Mouse (Mus musculus) colon, adult 2 months (tissue): ENCODE data around the gene Abcb1a. TPM values are rescaled to one million over a fixed set of nuclear protein-coding genes. Genes with fewer than 3 reads are reported as not detected.

ENCODE experiments used
- polyA plus RNA-seq: library from polyadenylated mRNA; depleted of rRNA; stranded (reverse); fragments of >200 nt; gene quantifications from 2 replicates; pipeline ENCODE4 v1.2.3, GENCODE M21; 2012; rRNA removed

Gene Abcb1a
- 87.4 and 99.8 TPM in 2 replicates for polyA plus RNA-seq

DNA sequence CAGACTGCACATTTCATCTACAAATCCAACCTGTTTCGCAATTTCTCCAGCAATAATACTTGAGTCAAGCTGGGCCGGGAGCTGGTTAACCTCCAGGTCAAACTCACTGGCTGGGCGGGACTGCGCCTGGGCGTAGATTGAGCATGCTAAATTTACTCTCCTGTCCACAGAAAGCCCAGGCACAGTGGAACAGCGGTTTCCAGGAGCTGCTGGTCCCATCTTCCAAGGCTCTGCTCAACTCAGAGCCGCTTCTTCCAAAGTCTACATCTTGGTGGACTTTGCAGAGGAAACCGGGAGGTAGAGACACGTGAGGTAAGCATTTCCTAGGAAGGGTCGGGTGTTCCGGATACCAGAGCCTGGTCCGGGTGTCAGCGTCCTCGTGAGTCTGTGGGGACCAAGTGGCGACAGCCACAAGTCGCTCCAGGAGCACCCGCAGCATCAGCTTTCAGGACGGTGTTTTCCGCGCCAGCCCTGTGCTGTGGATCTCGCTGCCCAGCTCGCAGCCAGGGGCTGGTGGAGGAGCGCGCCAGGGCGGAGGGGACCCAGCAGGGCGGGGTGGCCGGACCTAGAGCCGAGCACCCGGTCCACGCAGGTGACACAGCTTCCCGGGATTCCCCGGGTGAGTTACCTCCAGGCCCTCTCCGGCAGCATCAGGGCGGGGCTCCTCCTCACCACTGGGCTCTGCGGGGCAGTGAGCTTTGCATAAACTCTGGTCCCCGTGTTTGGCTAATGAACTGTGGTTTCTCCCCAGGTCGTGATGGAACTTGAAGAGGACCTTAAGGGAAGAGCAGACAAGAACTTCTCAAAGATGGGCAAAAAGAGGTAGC lies at the start of gene Abcb1a:
Gene Abcb1a (plus strand): TSS at position 167 of the 827 bp plus-strand sequence.

DNA sequence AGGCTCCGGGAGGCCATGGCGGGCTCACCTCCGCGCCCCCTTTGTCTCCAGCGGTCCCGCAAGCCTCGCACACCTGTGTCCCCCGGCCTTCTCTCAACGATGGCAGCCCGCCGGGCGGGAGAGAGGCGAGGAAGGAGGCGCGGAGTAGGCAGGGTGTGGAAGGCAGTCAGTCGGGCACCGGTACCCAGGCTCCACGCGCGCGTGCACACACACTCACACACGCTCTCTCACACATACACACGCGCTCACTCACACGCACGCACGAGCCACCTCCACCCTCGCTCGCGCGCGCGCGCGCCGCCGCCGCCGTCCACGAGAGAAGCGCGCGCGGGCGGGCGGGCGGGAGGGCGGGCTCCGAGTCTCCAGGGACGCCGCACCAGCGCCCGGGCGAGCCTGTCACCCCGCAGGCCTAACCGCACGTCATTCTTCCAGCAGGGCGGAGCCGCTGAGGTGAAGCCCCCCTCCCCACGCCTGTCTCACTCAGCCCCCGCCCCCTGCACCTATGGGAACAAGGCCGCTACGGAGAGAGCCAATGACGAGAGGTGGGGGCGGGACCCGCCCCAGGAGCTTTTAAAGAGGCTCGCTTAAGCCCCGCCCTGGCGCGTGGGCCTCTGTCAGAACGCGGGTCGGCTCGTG lies 37.2 kb upstream of the Abcb1a start, which contains the start of gene Rundc3b:
Gene Rundc3b (minus strand): TSS at position 357 of the 636 bp plus-strand sequence.

Other genes starting within 250 kb of the Abcb1a start
- 5.2 and 6.2 TPM in 2 replicates for gene Dbf4, start 237.4 kb upstream of the Abcb1a start, polyA plus RNA-seq
- gene Slc25a40, start 237.2 kb upstream of the Abcb1a start, polyA plus RNA-seq, result 2.4 and 2.7 TPM in 2 replicates
- gene Rundc3b, start 37.1 kb upstream of the Abcb1a start, polyA plus RNA-seq, result 3.8 and 4.2 TPM in 2 replicates
- gene Abcb1b, start 138.1 kb downstream of the Abcb1a start, polyA plus RNA-seq, result 0.75 and 0.90 TPM in 2 replicates
- gene Abcb4, start 233.6 kb downstream of the Abcb1a start, polyA plus RNA-seq, result 0.27 TPM in 2 replicates